ENCODE assay signal across 7 mouse cellular contexts in genomic region chr17:84877864-84878224, GRCm38 (mm10).
DNase-seq lines count a peak whose midpoint lies in the region; ATAC-seq and TF ChIP-seq lines count a peak whose summit lies in the region.

No protein-coding gene starts in this region.

- no peaks in the 10 kb centered on the region for H3K27me3 ChIP-seq in intestine, embryonic 14.5 days (replicated peaks; ENCODE audit: control insufficient read depth, insufficient read depth, low read length)
- H3K27me3 ChIP-seq in midbrain, embryonic 12.5 days: no peaks in the 10 kb centered on the region
- H3K27me3 ChIP-seq in small intestine, adult 2 months (ENCODE audit: control insufficient read depth, insufficient read depth, low read length): no peaks in the 10 kb centered on the region

- intact Hi-C loops in left cerebral cortex, postnatal 4 days (cut with DNase I): no loop called here

- TF ChIP-seq CTCF in small intestine, adult 2 months (IDR thresholded peaks at IDR 0.05; ENCODE audit: extremely low read depth, insufficient read length, insufficient replicate concordance, low read depth, low read length): peak; percentile 92; the same call in 1 of the 2 replicates

- TF ChIP-seq POLR2A in small intestine, adult 2 months (IDR thresholded peaks at IDR 0.05; ENCODE audit: low read depth, low read length): no peak

- no peaks in the 10 kb centered on the region for H3K4me1 ChIP-seq in intestine, embryonic 14.5 days (replicated peaks; ENCODE audit: control insufficient read depth, insufficient read depth, low read length)
- no peaks in the 10 kb centered on the region for H3K4me1 ChIP-seq in midbrain, embryonic 12.5 days
- peaks cover 10% of the 10 kb centered on the region; the same call in 1 of the 2 replicates for H3K4me1 ChIP-seq in small intestine, adult 2 months (ENCODE audit: control insufficient read depth, insufficient read depth, insufficient read length, low read length)

- no peak overlapping the region; the same call in 1 of the 2 replicates for H3K4me3 ChIP-seq in intestine, embryonic 14.5 days (ENCODE audit: low read depth, low read length)
- no peak overlapping the region for H3K4me3 ChIP-seq in midbrain, embryonic 12.5 days
- no peak overlapping the region for H3K4me3 ChIP-seq in small intestine, adult 2 months (ENCODE audit: low read depth, low read length)

- 19% methylated on average over 10 of the region's 10 CpGs for WGBS in intestine, embryonic 14.5 days
- WGBS in midbrain, embryonic 12.5 days: 20% methylated on average over 10 of the region's 10 CpGs
- WGBS in small intestine, adult 2 months: 7% methylated on average over 10 of the region's 10 CpGs

- no peak overlapping the region for H3K9ac ChIP-seq in intestine, embryonic 14.5 days (ENCODE audit: low read length)
- H3K9ac ChIP-seq in midbrain, embryonic 12.5 days (replicated peaks): no peak overlapping the region

- no peak overlapping the region for H3K27ac ChIP-seq in intestine, embryonic 14.5 days (ENCODE audit: low read depth)
- no peak overlapping the region for H3K27ac ChIP-seq in midbrain, embryonic 12.5 days (replicated peaks)
- peak overlapping the region; percentile 88 for H3K27ac ChIP-seq in small intestine, adult 2 months (ENCODE audit: insufficient read depth, low read depth, low read length)

- ATAC-seq in intestine, embryonic 14.5 days (replicated peaks; ENCODE audit: low FRiP score, low TSS enrichment, low read depth): 0 out of 2 replicates have a peak, but pooled peaks have one; percentile 16
- ATAC-seq in midbrain, embryonic 12.5 days (ENCODE audit: low FRiP score, low read depth): peak; percentile 66; the same call in 1 of the 2 replicates

- peak; percentile 63 for DNase-seq in adrenal gland, adult 8-10 months
- peak; percentile 88 for DNase-seq in embryo, embryonic 10.5 days (ENCODE audit: low spot score)
- peak; percentile 60 for DNase-seq in gastrocnemius, postnatal 25 days
- DNase-seq in intestine, embryonic 14.5 days (ENCODE audit: low spot score): peak; percentile 86
- DNase-seq in left cerebral cortex, postnatal 4 days: peak; percentile 61

- H3K36me3 ChIP-seq in intestine, embryonic 14.5 days (ENCODE audit: control insufficient read depth, insufficient read depth, low read length): no peaks in the 10 kb centered on the region
- H3K36me3 ChIP-seq in midbrain, embryonic 12.5 days: no peaks in the 10 kb centered on the region
- no peaks in the 10 kb centered on the region for H3K36me3 ChIP-seq in small intestine, adult 2 months (ENCODE audit: control insufficient read depth, insufficient read depth, low read length)

- peak overlapping the region; percentile 29 for H3K4me2 ChIP-seq in intestine, embryonic 14.5 days (ENCODE audit: low read length)
- peak overlapping the region; percentile 27 for H3K4me2 ChIP-seq in midbrain, embryonic 12.5 days (replicated peaks)

- H3K9me3 ChIP-seq in intestine, embryonic 14.5 days (ENCODE audit: control insufficient read depth, low read length): no peaks in the 10 kb centered on the region
- H3K9me3 ChIP-seq in midbrain, embryonic 12.5 days: no peaks in the 10 kb centered on the region
